Mouse (Mus musculus) gastrocnemius, postnatal 14 days (tissue): ENCODE results near the gene Npcd. TPM values are rescaled to one million over a fixed set of nuclear protein-coding genes. Genes with fewer than 3 reads are reported as not detected.

ENCODE experiments used
- DNase-seq: peaks from one replicate; pipeline ENCODE4 v3.0.0; 2021; ENCODE audit warnings: mixed read lengths
- intact Hi-C: fragments of 180-260 bp; cut with DNase I; formaldehyde crosslinking; loops from one replicate; pipeline ENCODE4 v1.15.1; 2025; ENCODE audit warnings: low total_unique reads
- total RNA-seq, 2 experiments: library from RNA; stranded (reverse); gene quantifications; 2 replicates each; pipeline ENCODE4 v1.2.3; 2021

Npcd gene
- total RNA-seq, 2 experiments from 2014 or later, result 0.47 to 0.55 TPM

DNA sequence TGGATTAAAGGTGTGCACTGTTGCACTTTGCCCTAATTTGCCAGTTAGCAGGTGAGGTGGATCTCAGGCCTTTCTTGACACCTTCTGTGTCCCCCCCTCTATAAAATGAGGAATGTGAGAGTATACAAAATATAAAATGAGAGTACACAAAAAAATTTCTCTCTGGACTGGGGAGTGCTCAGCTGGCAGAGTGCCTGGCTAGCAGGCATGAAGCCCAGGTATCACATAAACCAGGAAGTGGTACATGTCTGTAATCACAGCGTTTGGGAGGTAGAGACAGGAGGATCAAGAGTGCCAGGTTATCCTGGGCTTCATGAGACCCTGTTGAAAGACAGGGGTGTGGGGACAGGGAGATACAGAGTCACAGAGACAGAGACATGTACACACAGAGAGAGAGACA, 27.0 kb downstream of the Npcd start:
- no peak for DNase-seq
- intact Hi-C loops, result no loop called here

DNA sequence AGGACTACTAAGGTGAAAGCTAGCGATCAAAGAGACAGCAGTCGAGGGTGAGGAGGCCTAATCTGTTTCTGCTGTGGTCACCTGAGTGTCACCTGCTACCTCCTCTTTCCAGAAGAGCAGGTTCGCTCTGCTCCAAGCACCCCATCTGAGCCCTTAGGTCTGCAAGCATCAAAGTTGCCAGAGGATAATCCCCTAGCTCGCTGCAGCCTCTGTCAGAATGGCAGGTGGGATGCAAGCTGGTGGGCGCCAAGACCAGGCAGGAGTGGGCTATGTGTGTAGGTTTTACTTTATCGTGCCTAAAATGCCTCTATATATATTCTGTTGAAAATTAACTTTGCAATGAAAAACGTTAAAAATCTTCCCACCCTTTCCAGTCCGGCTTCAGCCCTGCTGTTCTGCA, 28.8 kb downstream of the Npcd start:
- intact Hi-C loops, result no loop called here
- no peak for DNase-seq

DNA sequence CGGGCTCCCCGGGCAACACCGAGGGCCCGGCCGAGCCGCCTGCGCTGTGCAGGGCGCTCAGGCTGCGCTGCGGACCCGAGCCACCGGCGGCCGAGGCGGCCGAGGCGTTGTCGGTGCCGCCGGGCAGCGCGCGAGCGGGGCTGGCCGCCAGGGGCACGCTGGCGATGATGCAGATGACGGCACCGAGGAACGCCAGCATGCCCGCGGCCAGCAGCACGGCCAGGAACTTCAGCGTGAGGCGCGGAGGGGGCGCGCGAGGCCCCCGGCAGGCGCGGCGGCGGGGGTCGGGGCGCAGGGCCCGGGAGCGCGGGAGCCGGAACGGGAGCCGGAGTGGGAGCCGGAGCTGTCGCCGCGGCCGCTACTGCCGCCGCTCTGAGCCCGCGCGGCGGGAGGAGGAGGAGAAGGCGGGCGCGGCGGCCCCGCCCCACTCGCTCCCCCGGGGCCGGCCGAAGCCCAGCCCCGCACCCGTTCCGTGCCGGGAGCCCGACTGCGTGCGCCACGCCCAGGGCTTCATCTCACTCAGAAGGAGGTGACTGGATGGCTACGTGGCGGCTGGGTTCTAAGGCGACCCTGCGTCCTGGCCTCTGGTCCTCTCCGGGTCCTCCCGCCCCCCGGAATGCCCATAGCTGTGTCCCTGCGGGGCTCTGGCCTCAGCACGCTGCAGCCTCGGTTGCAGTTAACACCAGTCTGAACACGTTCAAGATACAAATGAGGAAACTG, 29.5 kb downstream of the Npcd start, which contains the start of gene Nptxr:
Gene Nptxr, minus strand, starts transcription at position 415 of the 720 bp plus-strand sequence.
- DNase-seq, result peak; percentile 43
- intact Hi-C loops, result loop anchor here (5.0 kb wide), 1 partner anchor 713 kb away; no protein-coding TSS in a partner anchor

- intact Hi-C loops, result loop anchor here (5.0 kb wide), 1 partner anchor 714 kb away; no protein-coding TSS in a partner anchor
- DNase-seq, result no peak
Observed at GRCm38 (mm10) chr15:79803533-79804351, 30.3 kb downstream of the Npcd start.

GRCm38 (mm10) chr15:79802304-79802703, 31.7 kb downstream of the Npcd start:
- intact Hi-C loops, result loop anchor here (5.0 kb wide), 1 partner anchor 715 kb away; no protein-coding TSS in a partner anchor
- no peak for DNase-seq

DNA sequence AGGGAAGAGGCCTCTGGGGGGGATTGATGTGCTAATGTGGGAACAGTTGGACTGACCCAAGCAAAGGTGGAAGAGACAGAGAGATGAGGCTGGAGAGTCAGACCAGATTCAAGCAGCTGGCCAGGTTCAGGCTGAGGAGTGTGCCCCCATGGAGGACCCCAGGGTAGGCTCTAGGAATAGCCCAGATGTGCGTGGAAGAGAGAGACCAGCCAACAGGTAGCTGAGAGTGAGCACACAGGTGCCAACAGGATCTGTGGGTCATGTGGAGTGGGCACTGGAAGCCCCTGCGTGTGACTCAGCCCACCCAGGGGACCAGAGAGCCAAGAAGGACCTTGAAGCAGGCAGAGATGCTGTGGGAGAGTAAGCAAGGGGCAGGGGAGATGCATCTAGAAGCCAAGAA, 32.4 kb downstream of the Npcd start:
- intact Hi-C loops, result loop anchor here (5.0 kb wide), 1 partner anchor 716 kb away; no protein-coding TSS in a partner anchor
- DNase-seq, result no peak

DNA sequence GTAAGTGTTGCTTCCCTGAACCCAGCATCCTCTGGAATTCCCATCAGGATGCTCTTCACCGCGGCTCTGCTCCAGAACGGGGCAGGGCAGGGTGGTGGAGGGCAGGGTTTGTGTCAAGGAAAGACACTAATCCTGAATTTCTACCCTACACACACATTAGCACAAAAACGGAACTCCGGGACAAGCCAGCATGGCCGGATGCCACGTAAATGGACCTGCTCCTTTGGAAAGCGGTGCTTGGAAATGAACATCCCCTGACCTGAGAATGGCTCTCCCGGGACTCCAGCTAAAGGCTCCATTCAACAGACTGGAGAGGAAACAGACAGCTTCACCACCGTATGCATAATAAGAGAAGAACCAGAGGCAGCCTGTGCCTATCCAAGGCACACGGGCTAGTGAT, 33.3 kb downstream of the Npcd start:
- intact Hi-C loops, result loop anchor here (5.0 kb wide), 1 partner anchor 717 kb away; no protein-coding TSS in a partner anchor
- DNase-seq, result no peak

DNA sequence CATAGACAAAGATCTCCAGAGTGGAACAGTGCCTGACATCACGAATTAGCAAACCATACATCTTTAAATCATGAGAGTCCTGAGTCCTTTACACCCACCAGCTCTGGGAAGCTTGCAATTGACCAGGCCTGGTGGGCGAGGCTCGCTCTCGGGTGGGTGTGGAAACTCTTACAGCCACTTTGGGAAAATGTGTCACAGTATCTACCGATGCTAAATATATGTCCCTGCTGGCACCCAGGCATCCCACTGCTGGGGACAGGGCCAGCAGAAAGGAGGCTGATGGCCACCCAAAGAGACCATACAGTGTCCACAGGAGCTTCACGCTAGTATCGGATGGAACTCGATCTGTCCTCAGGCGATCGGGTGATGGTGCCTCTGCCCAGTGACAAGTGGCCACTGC, 35.4 kb downstream of the Npcd start:
- DNase-seq, result no peak
- intact Hi-C loops, result no loop called here

- no peak for DNase-seq
Observed at GRCm38 (mm10) chr15:79797680-79798079, 36.4 kb downstream of the Npcd start.

GRCm38 (mm10) chr15:79797096-79797495, 36.9 kb downstream of the Npcd start:
- intact Hi-C loops, result no loop called here

More at GRCm38 (mm10) chr15:79797680-79798079, 36.4 kb downstream of the Npcd start:
- intact Hi-C loops, result no loop called here

GRCm38 (mm10) chr15:79796256-79796655, 37.8 kb downstream of the Npcd start:
- DNase-seq, result no peak
- intact Hi-C loops, result no loop called here

More at GRCm38 (mm10) chr15:79797096-79797495, 36.9 kb downstream of the Npcd start:
- DNase-seq, result no peak

GRCm38 (mm10) chr15:79794173-79794572, 39.9 kb downstream of the Npcd start:
- DNase-seq, result no peak
- intact Hi-C loops, result no loop called here

DNA sequence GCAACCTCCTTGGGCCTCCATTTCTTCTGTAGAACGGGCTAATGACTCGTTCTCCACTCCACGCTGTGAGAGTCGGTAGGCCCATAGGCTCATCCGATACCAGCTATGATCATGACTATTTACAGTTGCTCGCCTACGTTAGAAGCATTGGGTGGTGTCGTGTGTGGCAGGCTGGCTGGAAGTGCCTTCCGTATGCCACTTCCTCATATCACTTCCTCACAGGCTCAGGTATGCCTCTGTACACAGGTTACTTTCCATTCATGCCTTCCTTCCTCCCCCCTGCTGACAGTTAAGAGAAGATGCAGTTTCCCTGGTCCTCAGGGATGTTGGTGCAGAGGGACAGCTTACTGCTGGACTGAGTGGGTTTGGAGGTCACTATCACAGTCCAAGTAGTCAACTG, 41.0 kb downstream of the Npcd start:
- DNase-seq, result no peak
- intact Hi-C loops, result loop anchor here (2.0 kb wide), 1 partner anchor 40 kb away; no protein-coding TSS in a partner anchor

- no peak for DNase-seq
- intact Hi-C loops, result loop anchor here (2.0 kb wide), 1 partner anchor 40 kb away; no protein-coding TSS in a partner anchor
Observed at GRCm38 (mm10) chr15:79792455-79792854, 41.6 kb downstream of the Npcd start.

- intact Hi-C loops, result no loop called here
- DNase-seq, result peak; percentile 43
Observed at GRCm38 (mm10) chr15:79791502-79791901, 42.5 kb downstream of the Npcd start.

DNA sequence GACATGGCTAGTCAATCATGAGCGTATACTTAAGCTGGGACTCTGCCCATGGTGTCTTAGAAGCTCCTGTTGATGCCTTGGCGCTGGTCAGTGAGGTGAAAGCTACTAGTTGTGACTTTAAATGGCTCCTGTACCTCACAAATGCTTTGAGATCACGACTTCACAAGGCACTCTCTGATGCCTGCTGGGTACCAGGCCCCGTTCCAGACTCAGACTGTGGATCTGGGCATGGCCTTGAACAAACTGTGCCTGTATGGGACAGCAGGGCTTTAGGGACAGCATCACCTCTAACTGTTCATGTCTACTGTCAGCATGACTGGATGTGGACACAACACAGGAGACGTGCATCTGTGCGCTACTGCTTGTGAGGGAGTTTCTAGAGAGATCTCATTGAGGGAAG, 43.1 kb downstream of the Npcd start:
- DNase-seq, result no peak
- intact Hi-C loops, result no loop called here

DNA sequence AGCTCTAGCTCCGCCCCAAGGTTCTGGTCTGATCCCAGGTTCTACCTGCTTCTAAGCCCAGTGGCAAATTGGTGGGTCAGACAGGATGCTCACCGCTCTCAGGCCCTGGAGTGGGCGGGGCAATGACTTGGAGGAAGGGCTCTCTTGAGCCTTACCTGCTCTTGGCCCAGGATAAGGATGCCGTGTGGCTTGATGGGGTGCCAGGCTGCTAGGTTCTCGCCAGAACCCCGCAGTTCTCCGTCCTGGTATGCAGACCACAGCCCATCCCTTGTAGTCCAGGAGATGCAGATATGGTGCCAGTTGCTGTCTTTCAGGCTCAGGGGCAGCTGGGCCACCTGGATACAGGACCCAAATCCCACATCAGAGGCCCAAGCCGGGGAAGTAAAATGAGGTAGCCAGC, 43.9 kb downstream of the Npcd start:
- intact Hi-C loops, result no loop called here
- DNase-seq, result no peak

- intact Hi-C loops, result no loop called here
- DNase-seq, result no peak
Observed at GRCm38 (mm10) chr15:79787815-79788214, 46.2 kb downstream of the Npcd start.

DNA sequence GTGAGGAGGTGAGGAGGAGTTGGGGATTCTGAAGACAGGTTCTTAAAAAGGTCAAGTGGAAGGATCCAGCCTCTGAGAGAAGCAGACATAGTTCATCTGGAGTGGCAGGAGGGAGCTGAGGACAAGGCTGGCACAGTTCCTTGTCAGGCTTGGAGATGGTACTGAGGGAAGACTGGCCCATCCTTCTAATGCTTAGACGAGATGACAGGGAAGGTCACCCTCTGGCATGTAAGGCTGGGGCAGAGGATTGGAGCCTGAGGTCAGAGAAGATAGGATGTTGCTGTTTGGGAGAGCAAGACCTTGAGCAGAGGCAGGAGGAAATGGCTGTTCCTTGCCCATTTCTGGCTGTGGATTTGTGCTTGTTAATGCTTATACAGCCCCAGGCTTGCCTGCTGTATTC, 49.0 kb downstream of the Npcd start:
- intact Hi-C loops, result no loop called here
- DNase-seq, result no peak

- intact Hi-C loops, result no loop called here
- DNase-seq, result no peak
Observed at GRCm38 (mm10) chr15:79777749-79778148, 56.3 kb downstream of the Npcd start, which contains the start of gene Dnal4. Dnal4 (minus strand) TSS chr15:79777849.
